Mouse (Mus musculus) Muller cell, postnatal 12 days (primary cell): Measurements from ENCODE around the gene Drg2.
A peak's percentile ranks its signal among the peaks of the same experiment; 100 is the strongest.
"Not testable (repeated sequence)": the region's sequence is repeated elsewhere in the genome, so short reads cannot be mapped to it uniquely, and the experiment has no call there.

Experiments used
- DNase-seq: peaks from one replicate; pipeline ENCODE4 v3.0.0-alpha.2; 2015; ENCODE audit errors: inconsistent ontology term

The Drg2 gene

DNA sequence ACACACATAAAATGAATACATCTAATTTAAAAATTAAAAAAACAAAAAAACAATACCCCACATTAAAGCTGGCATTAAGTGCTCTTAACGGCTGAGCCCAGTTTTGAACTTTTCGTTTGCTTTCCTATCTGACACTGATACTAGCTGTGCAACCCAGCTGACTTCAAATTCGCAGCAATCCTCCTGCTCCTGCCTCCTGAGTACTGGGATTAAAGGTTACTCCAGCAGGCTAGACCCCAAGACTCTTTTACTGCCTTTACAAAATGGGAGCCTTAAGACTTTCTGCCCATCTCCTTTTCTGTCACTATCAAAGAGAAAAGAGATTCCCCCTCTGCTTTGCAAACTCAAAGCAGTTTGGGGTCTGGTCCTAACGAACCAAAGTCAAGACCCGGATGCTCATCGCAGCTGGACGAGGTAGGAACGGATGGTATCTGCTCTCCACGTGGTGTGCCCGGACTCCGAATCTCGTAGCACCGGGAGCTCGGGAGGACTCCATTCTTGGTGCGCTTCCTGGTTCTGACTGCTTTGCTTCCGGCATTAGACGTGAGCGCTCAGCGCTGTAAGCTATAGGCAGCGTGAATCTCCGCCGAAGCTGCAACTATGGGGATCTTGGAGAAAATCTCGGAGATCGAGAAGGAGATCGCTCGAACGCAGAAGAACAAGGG, at the start of gene Drg2:
Drg2 (plus strand) TSS at position 512 of the 665 bp plus-strand sequence.
- DNase-seq: peak; percentile 89

DNA sequence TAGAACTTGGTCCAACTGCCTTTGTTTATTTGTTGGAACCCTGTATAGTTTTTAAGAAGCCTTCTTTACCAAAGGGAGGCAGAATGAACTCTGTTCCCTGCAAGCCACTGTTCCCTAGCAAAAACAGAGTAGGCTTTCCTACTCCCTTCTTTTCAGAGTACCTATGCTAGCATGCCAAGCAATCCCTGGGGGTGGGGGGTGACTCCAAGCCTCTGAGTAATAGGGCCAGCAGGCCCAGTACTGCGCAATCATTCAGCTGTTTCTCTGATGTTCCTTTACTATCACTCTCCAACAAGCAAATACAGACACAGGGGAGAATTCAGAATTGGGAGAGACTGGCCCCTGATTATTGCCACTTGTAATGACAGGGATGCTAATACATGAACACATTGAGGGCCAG, 47.8 kb upstream of the Drg2 start:
- DNase-seq: no peak

DNA sequence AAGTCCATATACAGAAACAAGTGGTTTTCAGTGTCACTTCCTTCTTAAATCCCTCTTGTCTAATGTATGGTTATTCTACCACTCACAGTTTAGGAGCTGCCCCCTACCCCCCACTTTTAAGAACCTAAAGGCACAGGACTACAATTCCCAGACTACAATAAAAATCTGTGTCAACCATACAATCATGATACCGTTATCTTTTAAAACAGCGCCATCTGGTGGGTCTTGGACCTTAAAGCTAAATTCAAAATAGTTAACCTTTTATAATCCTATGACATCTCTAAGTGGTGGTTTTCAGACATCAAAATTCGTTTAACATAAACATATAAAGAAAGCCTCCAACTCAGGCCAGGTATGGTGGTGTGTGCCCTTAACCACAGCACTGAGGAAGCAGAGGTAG, 42.2 kb upstream of the Drg2 start:
- peak; percentile 62 for DNase-seq

DNA sequence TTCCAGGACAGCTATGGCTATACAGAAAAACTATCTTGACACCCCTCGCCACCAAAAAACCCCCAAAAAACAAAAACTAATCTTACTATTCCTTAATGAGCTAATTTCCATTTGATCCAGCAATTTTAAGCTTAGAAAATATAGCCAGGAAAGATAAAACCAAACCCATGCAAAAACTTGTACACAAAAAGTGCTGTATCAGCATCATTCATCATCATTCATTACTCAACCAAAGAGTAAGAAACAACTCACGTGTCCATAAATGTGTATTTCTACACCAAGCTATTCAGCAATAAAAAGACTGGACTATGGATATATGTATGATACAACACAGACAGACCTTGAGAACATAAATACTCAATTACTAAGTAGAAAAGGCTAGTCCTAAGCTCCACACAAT, 41.5 kb upstream of the Drg2 start:
- DNase-seq: no peak

DNA sequence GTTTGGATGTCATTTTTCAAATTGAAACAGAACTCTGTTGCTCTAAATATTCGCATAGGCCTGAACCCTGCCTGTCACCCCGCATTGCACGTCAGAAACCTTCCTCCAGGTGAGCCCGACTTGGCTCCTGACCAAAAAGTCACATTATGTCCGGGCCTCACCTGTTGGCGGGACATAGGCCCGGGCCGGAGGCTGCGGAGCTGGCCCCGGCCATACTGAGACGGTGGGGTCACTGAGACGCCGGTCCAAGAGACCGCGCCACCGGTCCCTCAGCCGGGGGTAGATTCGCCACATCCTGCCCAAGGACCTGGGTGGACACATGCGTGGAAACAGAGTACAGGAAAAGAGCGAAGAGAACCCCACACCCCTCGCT, 37.8 kb upstream of the Drg2 start:
- DNase-seq: no peak

DNA sequence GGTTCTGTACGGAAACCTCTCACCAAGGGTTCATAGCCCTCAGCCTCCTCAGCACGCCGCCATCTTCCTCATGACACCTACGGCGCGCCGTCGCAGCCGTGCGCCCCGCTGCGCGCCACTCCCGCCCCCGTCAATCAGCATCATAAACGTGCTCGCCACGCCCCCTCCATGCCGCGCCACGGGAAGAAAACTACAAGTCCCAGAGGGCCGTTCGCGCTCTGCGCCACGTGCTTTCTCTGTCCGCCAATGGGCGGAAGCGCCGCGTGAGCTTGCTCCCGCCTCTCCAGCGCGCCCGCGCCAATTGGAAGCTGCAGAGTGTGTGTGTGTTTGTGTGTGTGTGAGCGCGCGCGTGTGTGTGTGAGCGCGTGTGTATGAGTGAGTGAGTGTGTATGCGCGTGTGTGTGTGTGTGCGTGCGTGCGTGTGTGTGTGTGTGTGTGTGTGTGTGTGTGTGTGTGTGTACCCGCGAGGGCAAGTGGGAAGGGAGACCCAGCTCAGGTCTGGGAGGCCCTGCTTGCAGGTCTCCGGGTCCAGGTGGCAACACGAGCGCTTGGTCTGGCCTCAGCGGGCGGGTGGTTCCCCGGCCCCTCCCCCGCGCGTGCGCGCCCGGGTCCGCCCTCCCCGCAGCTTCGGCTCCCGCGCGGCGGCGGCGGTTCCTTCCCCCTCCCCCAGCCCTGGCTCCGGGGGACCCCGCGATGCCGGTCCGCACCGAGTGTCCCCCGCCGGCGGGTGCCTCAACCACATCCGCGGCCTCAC, 37.3 kb upstream of the Drg2 start, which contains the start of gene Gid4:
Gid4 (plus strand) TSS at position 183 of the 754 bp plus-strand sequence.
- peak; percentile 99 for DNase-seq

DNA sequence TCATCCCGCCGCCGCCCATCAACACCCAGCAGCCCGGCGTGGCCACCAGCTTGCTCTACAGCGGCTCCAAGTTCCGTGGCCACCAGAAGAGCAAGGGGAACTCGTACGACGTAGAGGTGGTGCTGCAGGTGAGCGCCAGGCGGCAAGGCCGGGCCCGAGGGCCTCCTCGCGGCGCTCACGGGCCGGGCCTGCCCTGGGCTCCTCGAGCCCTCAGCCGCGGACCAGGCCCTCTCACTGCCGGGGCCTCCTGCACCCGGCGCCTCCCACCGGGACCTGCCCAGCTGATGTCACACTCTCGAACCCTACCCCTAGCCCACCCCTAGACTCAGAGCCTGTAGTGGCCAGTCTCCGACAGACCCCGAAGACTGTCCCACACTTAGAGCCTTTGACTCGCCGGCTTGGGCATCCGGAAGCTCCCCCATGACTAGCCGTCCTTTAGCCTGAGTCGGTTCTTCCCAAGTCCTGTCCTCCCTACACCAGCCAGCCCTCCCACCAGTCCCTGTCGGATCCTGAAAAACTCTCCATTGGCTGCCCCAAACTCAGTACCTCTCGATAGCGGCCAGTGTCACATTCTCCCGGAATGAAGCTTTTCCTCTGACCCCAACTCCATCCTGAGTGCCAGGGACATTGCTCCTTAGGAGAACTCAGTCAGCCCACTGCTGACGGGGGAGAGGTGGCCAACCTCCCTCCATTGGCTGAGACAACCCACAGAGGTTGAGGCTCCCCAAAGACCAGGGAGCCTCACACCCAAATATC, 36.5 kb upstream of the Drg2 start, which contains the start of gene Atpaf2:
Atpaf2 (minus strand) TSS at position 741 of the 756 bp plus-strand sequence.
- DNase-seq: peak; percentile 65

DNA sequence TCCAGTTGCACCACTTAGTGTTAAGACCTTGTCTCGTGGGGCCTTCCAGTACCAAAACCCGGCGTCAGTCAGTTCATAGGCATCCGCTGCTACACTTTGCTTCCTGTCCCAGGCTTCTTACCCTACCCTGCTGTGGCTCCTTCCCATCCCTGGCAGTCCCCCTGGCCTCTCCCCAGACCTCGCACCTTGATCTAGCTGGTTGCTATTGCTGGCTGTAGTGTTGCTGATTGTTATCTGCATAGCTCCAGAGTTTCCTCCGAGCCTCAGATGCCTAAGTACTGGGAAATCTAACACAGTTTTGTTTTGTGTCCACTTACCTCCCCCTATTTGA, 36.0 kb upstream of the Drg2 start:
- peak; percentile 19 for DNase-seq

DNA sequence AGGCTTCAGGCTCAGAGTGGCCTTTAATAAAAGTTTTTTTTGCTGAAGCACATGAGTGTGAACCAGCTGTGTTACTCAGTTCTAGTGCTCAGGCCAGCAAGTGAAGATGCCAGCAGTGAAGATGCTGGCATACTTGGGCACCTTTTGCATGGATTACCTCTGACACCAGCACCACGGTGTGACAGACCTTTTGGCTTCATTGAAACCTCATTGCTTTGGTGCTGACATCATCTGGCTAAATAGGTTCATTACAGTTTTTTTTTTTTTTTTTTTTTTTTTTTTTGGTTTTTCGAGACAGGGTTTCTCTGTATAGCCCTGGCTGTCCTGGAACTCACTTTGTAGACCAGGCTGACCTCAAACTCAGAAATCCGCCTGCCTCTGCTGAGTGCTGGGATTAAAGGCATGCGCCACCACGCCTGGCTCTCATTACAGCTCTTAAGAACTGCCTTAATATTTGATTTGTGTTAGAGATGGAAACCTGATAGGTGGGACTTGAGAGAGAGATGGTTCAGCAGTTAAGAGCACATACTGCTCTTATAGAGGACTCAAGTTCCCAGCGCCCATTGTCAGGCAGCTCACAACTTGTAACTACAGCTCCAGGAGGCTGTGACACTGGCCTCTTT, 32.2 kb upstream of the Drg2 start:
- no peak for DNase-seq

DNA sequence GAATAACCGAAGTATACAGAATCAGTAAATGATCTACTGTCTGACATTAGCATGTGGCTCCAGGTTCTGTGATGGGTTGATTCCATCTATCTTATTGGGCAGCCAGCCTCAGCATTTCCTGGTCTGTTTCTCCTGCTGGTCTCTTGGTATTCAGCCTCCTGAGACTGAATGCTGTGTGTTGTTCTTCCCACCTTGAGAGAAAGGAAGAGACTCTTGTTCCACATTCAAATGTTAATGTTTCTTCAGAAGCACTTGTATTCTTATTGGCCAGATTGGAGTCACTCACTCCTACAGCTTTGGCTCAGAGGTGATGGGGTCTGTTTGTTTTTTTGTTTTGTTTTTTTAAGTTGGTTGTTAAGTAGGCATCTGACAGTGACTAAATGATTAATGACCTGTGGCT, 31.4 kb upstream of the Drg2 start:
- no peak for DNase-seq

DNA sequence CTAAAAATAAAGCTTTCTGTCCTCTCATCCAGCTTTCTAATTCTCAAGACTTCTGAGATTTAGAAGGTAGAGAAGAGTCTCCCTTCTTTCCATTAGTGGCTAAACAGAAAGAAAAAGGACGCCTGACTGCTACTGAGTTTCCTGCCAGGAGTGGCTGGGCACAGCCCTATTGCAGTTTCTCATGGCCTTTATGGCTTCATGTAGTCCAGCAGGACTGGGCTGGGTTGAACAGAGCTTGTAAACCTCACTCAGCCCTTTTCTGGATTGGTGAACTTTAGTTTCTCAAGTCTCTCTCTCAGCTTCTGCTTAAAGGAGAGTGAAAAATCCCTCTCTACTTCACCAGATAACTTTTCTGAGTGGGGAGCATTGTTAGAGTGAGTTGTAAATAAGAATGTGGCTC, 28.0 kb upstream of the Drg2 start:
- DNase-seq: no peak

DNA sequence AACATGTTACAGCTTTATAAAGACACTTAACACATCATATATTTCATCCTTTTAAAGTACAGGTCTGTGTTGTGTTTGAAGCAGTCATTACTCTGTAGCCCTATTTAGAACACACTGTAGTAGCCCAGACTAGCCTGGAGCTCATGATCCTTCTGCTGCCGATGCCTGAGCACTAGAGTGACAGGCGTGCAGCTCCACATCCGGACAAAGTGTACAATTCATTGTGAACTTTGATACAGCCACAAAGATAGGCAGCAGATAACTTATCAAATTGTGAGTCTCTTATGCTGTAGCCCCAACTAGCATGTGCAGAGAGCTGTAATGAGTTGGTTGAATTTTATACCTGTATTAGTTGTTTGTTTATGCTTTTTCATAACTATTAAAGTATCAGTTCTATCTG, 26.8 kb upstream of the Drg2 start:
- DNase-seq: no peak

DNA sequence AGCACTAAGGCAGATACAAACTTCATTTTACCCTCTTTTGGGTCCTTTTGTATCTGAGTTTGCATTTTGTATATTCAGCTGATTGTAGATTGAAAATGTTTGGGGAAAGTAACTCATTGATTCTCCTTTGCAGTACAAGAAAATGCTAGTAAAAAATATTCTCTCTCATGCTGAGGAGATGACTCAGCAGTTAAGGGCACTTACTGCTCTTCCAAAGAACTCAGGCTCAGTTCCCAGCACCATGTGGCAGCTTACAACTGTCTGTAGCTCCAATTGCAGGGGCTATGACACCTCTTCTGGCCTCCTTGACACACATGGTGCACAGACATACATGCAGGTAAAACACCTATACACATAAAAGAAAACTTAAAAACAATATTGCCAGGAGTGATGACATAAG, 20.9 kb upstream of the Drg2 start:
- DNase-seq: no peak

DNA sequence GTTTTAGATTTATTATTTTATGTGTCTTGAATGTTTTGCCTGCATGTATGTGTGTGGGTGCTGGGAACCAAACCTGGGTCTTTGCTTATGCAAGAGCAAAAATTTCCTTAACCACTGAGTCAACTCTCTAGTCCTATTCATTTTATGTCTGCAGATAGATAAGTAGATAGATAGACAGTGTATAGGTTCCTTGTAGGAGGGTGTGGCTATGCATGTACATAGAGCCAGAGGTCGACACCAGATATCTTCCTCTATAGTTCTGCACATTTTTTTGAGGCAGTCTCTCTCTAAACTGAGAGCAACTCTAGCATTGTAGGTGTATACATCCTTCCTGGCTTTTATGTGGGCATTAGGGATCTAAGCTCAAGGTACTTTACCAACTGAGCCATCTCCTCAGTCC, 19.3 kb upstream of the Drg2 start:
- no peak for DNase-seq

DNA sequence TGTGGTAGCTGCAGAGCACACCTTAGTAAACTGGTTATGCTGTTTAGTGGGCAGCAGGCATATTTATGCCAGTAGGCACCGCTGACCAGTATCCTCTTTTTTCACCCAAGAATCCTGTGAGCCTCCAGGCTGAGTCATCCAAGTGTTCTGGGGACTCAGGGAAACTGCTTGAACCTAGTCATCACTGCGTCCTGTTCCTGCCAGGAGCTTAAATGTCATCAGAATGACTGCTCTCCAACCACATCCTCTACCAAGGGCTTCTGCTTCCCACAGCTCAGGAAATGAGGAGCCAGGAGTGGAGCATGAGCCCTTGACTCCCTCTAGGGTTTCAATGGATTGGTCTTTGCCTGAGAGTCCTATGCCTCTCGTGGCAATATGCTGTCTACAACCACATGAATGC, 17.8 kb upstream of the Drg2 start:
- DNase-seq: peak; percentile 62

DNA sequence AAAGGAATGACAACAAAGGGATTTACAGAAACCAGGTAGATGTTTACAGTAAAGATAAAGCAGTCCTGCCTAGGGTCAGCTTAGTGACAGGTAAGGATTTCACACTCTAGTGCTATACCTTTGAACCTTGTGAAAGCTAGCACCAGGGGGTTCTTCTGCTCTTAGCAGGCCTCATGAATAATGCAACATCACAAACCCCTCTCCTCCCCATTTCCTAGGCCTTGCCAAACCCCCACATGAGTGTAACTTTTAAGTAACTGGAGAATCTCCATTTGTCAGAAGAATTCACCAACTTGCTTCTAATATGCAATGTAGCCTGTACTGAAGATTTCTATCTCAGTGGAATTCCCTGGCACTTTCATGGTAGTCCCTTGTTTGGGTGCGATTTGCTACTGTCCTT, 14.8 kb upstream of the Drg2 start:
- not testable (repeated sequence) for DNase-seq

DNA sequence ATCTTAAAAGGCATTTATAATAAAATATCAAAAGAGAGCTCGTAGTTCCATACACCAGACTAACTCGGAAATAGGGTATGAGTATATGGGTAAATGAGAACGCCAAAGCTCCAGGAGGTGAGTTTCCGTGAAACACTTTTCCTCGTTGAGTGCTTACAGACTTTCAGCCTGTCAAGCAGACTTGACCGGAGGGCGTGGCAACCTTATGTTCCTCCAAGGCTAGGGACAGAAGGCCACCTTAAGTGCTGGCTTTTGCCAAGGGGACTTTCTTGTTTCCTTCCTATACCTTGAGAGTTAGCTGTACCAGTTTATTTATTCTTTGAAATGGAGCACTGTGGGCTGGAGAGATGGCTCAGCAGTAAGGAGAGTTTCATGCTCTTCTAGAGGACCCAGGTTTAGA, 14.2 kb upstream of the Drg2 start:
- DNase-seq: no peak

DNA sequence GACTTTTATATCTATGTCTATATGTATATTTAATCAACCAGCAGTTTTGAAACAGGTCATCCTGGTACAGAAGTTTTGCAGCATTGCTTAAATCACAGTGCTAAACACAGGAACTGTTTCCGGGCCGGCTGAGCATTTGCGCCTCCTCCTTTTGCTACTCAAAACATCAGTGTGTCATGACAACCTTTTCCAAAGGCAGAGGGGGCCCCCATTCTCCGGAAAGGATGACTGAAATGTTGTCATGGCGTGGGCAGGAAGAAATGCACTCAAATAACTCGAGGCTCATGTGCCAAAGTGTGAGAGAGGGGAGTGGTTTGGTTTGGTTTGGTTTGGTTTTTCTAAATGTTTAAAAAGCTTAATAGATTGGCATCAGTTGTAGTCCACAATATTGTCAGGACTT, 11.5 kb upstream of the Drg2 start:
- DNase-seq: no peak

DNA sequence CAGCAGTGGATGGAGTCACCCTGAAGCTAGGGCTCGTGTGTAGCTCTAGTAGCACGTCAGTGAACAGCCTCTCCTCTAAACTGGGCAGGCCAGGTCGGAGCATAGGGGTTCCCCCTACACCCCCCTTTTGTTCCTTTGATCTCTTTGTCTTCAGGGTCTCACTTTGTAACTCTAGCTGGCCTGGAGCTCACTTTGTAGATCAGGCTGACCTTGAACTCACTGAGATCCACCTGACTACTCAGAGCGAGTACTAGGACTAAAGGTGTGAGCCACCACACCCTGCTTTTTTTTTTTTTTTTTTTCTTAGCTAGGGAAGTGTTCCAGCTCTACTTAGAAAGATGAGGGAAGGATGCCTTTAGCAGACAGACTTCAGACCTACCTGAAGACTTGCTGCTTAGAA, 10.4 kb upstream of the Drg2 start:
- no peak for DNase-seq

DNA sequence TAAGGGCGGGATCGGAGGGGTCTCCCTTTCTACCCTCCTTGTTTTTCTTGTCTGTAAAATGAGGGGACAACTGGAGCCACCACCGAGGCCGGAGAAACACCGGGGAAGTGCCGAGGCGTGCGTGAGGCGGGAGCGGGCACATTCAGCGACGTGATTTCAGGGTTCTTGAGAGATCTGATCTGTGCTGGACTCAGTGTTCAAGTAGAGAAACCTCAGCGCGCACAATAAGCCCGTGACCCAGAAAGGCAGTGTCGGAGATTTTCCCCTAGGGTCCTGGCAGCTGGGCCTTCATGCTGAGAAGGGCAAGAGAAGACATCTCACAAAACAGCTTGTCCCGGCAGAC, 325 bp downstream of the Drg2 start:
- no peak for DNase-seq

DNA sequence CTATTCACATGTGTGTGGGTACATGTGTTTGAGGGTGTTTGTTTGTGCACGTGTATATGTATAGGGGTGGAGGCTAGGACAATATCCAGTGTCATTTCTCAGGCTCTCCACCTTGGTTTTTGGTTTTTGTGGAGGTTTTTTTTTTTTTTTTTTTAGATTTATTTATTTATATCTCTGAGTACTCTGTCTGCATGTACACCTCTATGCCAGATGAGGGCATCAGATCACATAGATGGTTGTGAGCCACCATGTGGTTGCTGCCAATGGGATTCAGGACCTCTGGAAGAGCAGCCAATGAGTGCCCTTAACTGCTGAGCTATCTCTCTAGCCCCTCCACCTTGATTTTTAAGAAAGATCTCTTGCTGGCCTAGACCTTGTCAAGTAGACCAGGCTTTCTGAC, 3.6 kb downstream of the Drg2 start:
- DNase-seq: peak; percentile 3

DNA sequence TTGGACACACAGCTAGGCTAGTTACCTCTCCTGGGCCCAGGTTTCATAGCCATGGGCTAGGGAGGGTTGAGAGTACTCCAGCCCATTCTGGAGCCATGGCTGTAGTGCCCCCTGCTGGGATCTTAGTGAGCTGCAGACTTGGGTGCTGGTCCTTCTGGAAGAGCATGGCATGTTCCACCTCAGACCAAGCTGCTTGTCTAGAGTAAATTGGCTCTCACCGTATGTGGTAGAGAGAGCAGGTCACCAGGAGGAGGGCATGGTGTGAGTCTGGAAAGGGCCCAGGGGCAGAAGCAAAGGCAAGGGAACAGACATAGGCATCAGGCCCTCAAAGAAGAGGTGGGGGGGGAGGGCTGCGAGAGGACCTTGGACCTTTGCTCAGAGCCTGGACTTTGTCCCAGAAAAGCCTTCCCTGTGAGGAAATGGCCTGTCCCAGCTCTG, 11.6 kb downstream of the Drg2 start:
- no peak for DNase-seq
